Mouse (Mus musculus) MEL-GATA-1-ER (cell line): ENCODE results near the gene Oaz2.

ENCODE experiments used
- DNase-seq: peaks from one replicate; pipeline ENCODE4 v3.0.0-alpha.2; 2012; ENCODE audit warnings: low read depth; ENCODE audit errors: extremely low read depth

Oaz2 gene

DNA sequence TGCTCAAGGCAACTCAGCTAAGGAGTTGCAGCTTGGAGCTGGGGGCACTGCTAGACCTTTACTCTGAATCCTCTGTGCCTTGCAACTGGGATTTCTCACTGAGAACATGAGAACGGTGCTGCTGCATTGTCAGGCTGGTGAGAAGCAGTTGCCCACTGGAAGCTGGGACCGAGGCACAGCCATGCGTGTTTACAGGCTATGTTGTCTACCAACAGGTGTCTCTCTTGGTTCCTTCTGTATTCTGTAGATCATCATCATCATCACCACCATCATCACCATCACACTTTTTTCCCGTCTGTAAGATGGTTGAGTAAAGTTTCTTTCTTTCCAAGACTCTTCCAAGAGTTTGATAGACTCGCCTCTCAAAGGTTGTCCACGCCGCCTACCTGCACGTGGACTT lies at the start of gene Oaz2:
Gene Oaz2, plus strand, starts transcription at position 301 of the 400 bp plus-strand sequence.
- no peak for DNase-seq

GRCm38 (mm10) chr9:65619311-65619710 lies 48.5 kb upstream of the Oaz2 start:
- DNase-seq = no peak

DNA sequence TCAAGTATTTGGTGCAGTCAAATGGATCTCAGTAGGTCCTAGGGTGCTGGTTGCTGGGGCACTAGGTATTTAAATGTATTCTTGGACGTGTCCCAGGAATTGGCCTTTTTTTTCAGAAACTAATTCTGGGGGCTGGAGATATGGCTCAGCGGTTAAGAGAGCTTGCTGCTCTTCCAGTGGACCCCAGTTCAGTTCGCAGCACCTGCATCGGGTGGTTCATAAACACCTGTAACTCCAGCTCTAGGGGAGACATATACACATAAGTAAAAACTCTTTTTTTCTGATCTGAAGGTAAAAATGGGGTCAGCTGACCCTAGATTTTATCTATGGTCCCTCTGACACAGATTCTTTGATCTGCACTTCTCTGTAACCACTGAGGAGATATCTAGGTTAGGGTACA lies 46.6 kb upstream of the Oaz2 start:
- no peak for DNase-seq

GRCm38 (mm10) chr9:65621666-65622065 lies 46.1 kb upstream of the Oaz2 start:
- DNase-seq = no peak

- no peak for DNase-seq
These were observed 45.0 kb upstream of the Oaz2 start for GRCm38 (mm10) chr9:65622826-65623225.

- no peak for DNase-seq
These were observed 43.5 kb upstream of the Oaz2 start for GRCm38 (mm10) chr9:65624266-65624665.

- no peak for DNase-seq
These were observed 38.6 kb upstream of the Oaz2 start, which contains the start of gene Rbpms2 for GRCm38 (mm10) chr9:65629025-65629766. Rbpms2 (plus strand) TSS chr9:65629648.

- DNase-seq = no peak
These were observed 37.8 kb upstream of the Oaz2 start for GRCm38 (mm10) chr9:65629767-65630630.

GRCm38 (mm10) chr9:65630631-65631353 lies 37.0 kb upstream of the Oaz2 start:
- DNase-seq = no peak

DNA sequence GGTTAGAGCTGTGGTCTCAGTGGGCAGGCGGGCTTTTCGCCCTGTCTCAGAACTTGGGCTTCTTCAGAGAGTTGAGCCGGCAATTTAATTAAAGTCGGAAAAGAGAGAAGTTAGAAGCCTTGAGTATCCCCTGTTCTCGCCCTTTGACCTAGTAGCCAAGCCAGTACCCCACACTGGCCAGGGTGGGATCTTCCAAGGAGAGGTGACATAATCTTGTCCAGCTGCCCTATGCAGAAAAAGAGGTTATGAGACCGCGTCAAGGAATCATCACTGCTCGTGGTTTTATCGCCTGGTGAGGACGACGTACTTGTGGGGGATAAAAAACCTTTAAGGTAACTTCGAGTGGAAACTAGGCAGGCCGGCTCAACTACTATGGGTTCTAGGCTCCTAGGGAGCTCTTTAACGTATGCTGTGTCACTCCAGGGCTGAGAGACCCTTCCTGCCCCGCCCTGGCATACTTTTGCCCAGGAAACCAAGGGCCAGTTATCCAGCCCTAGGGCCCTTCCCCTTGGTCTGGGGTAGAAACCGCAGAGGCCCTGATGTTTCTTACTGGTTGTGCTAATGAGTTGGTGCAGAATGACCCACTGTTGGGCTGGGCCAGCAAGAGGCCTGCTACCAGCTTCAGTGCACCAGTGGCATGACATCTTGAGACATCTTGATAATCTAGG lies 36.3 kb upstream of the Oaz2 start:
- DNase-seq = no peak

DNA sequence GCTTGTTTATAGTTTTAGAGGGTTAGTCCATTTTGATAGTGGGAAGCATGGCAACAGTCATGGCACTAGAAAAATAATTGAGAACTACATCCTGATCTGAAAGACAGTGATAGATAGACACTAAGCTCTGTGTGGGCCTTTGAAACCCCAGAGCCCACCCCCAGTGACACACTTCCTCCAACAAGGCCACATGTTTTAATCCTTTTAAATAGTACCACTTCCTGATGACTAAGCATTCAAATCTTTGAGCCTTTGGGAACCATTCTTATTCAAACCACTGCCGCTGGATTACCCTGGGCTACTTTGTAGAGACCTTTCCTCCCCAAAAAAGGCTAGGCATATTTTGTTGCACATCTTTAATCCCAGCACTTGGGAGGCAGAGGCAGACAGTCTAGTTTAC lies 32.0 kb upstream of the Oaz2 start:
- DNase-seq = no peak

- DNase-seq = no peak
These were observed 30.9 kb upstream of the Oaz2 start for GRCm38 (mm10) chr9:65636926-65637325.

GRCm38 (mm10) chr9:65639065-65639464 lies 28.7 kb upstream of the Oaz2 start:
- DNase-seq = no peak

DNA sequence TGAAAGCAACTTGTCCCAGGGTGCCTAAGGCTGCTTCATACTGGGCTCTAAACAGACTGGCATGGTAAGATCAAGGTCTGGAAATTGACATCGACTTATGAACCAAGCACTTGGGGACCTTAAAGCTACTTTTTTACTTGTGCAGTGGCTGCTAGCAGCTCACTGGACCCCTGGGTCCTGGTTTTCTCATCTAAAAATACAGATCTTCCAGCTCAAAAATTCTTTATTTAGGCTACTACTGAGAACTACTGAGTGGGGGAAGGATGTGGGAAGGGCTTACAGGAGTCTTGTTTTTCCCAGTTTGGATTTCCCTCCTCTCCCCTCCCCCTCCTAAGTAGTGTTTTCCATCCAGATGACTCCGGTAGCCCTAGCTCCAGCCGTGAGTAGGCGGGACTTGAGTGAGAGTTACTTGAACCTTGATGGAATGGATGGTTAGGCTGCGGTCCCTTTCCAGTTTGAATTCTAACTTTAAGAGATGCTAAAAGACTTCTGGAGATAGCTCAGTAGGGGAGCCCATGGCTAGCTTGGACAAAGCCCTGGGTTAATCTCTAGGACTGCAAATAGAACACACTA lies 26.9 kb upstream of the Oaz2 start:
- no peak for DNase-seq

DNA sequence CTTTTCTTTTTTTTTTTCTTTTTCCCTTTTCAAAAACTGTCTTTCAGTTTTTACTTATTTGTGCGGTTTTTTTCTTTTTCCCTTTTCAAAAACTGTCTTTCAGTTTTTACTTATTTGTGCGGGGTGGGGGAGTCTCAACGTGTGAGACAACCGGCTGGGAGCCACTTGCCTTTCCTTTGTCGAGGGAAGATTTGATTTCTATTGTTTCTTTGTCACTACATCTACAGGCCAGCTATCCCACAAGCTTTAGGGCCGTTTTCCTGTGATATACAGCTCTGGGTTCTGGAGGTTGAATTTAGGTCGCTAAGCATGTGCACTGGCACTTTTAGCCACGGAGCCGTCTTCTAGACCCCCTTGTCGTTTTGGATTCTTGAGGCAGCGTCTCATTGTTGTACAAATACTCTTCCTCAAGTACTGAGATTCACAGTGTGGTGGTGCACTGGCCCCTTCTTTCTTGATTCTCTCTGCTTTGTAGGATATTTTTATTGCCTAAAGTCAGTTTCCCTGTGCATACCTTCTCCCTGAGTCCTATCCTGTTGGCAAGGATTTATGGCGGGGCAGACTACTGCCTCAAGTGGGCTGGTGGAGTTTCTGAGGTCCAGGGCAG lies 26.3 kb upstream of the Oaz2 start:
- DNase-seq = no peak

DNA sequence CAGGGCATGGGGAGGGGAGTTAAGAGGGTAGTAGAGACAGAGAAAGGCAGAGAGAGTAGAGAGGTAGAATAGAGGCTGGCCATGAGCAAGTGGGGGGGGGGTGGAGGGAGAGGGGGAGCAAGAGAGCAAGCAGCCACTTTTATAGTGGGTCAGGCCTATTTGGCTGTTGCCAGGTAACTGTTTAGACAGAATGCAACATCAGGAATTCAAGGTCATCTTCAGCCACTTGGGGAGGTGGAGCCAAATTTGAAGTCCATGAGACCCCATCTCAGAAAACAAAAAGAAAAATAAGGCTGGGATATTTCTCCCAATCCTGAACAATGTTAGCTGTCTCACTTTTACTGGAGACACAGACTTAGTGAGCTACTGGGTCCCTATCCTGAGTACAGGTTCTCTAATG lies 25.3 kb upstream of the Oaz2 start:
- DNase-seq = no peak

DNA sequence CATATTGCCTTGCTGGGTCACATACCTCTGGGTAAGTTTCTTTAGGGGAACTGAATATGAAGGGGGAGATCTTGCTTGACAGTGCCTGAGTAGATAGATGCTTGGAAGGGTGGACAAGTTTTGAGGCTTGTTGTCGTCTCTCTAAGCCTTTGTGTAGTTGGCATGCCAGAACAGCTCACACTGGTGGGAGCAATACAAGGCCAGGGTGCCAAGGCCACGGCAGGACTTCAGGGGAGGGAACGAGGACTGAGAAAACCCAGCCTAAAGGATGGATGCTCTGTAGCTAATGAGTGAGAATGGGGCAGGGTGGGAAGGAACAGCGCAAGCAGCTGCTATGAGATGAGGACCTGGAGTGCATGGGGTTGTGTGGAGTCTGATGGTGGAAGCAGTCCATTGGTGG lies 22.8 kb upstream of the Oaz2 start:
- no peak for DNase-seq

DNA sequence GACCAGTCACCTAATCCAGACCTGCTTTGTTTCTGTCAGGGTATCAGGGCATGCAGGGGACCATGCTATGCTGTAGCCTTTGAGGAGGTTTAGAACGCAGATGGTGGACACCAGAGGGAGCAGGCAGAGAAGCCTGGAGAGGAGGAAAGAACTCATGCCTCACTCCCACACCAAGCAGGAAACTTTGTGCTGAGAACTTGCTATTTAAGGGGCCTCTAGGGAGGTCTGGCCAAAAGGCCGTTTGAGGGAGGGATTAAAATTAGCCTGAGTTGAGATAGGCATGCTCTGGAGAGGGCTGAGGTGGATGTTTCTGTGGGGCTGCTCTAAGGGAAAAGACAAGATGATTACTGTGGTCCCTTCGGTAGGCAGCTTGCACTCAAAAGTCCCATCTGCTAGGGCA lies 21.8 kb upstream of the Oaz2 start:
- DNase-seq = no peak

- no peak for DNase-seq
These were observed 21.0 kb upstream of the Oaz2 start for GRCm38 (mm10) chr9:65646782-65647181.

GRCm38 (mm10) chr9:65648730-65649129 lies 19.1 kb upstream of the Oaz2 start:
- no peak for DNase-seq

DNA sequence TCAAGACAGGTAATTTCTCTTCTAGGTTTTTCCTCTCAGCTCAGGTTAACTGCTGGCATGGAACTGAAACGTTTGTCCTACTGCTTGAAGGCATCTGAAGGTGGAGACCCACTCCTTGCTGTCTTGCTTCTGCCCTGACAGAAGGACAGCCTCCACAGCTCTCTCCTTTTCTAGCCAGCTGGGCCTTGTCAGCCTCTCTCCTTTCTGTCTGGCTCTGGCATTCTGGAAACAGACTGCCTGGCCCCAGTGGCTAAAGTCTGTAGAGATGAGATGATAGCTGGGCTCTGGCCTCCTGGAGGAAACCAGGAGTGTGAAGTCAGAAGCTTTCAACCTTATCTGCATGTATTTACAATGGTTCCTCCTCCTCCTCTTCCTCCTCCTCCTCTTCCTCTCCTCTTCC lies 17.8 kb upstream of the Oaz2 start:
- no peak for DNase-seq
